Mouse (Mus musculus) lung, postnatal 0 days (tissue): ENCODE data around the gene Smim6.

Experiments used
- CTCF ChIP-seq: IDR thresholded peaks from 2 replicates; pipeline ENCODE4 v1.5.1; 2016; ENCODE audit warnings: antibody characterized with exemption, mild to moderate bottlenecking
- EP300 ChIP-seq: IDR thresholded peaks from 2 replicates; pipeline ENCODE4 v1.6.1; 2016; ENCODE audit warnings: antibody characterized with exemption, mild to moderate bottlenecking, control low read depth

- no peak for TF ChIP-seq CTCF
- no peak for TF ChIP-seq EP300
Measured at GRCm38 (mm10) chr11:115872437-115872836, 39.4 kb upstream of the Smim6 start.
